ENCODE assay signal across 12 mouse cellular contexts in the genomic region with DNA sequence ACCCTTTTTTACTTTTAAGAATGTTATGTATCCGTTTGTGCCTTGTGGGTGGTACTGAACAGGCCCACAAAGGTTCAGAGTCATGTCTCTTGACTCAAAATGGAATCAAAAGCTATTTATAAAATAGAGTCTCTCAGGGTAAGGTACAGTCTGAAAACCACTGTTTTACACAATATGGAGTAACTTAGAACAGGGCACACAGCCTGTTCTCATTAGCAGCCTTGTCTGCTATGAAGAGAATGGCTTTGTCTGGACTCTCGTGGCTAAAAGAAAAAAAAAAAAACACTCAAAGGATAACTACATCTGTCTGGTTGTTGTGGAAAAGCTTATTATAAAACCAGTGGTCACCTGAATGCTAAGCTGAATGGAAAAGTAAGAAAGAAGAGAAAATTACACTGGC.
"Had no signal": no experiment of that assay in that cellular context is flagged by ENCODE, and none has a peak within 500 bp of the region (broad histone marks: within the 10 kb centered on the region; RNA-seq: fewer than 3 reads in every experiment).

No protein-coding gene starts in this region.

- ATAC-seq: liver, embryonic 12.5 days; midbrain, embryonic 16.5 days had no signal

- H3K4me3 ChIP-seq: kidney, embryonic 15.5 days; left cerebral cortex, adult 2 months; limb, embryonic 15.5 days; liver, embryonic 12.5 days; lung, embryonic 15.5 days; midbrain, embryonic 12.5 days had no signal

- H3K4me1 ChIP-seq: liver, embryonic 12.5 days; midbrain, embryonic 12.5 days had no signal

- H3K9ac ChIP-seq: kidney, embryonic 15.5 days; limb, embryonic 15.5 days; liver, embryonic 12.5 days; lung, embryonic 15.5 days; midbrain, embryonic 12.5 days had no signal

- DNase-seq: kidney, postnatal 14 days; lung, postnatal 14 days; right cerebral cortex, adult 18-20 months; right cerebral cortex, postnatal 25 days; thymus, postnatal 36 days had no signal

- H3K9me3 ChIP-seq: kidney, embryonic 15.5 days; limb, embryonic 15.5 days; liver, embryonic 12.5 days; lung, embryonic 15.5 days; midbrain, embryonic 12.5 days had no signal

- H3K4me2 ChIP-seq: kidney, embryonic 15.5 days; limb, embryonic 15.5 days; liver, embryonic 12.5 days; lung, embryonic 15.5 days; midbrain, embryonic 12.5 days had no signal

- H3K27me3 ChIP-seq: kidney, embryonic 15.5 days; limb, embryonic 15.5 days; liver, embryonic 12.5 days; lung, embryonic 15.5 days; midbrain, embryonic 12.5 days had no signal

- H3K27ac ChIP-seq: kidney, embryonic 15.5 days; left cerebral cortex, adult 2 months; limb, embryonic 15.5 days; liver, embryonic 12.5 days; lung, embryonic 15.5 days; midbrain, embryonic 12.5 days had no signal

- H3K36me3 ChIP-seq: kidney, embryonic 15.5 days; limb, embryonic 15.5 days; liver, embryonic 12.5 days; lung, embryonic 15.5 days; midbrain, embryonic 12.5 days had no signal
